Mouse (Mus musculus) liver, postnatal 0 days (tissue): ENCODE measurements at regions not wholly inside any gene's neighbourhood (a gene's known extent, or its start where the extent isn't known, plus 50 kb on each side); places are given as distances from the start of the nearest gene placed in this dataset.

Experiments
- CTCF ChIP-seq: sonication (generic); IDR thresholded peaks from 2 replicates; pipeline ENCODE4 v1.5.1; 2016; ENCODE audit warnings: antibody characterized with exemption, low read depth
- EP300 ChIP-seq: IDR thresholded peaks from 2 replicates; pipeline ENCODE4 v1.6.1; 2016; ENCODE audit warnings: antibody characterized with exemption, low read depth, mild to moderate bottlenecking

DNA sequence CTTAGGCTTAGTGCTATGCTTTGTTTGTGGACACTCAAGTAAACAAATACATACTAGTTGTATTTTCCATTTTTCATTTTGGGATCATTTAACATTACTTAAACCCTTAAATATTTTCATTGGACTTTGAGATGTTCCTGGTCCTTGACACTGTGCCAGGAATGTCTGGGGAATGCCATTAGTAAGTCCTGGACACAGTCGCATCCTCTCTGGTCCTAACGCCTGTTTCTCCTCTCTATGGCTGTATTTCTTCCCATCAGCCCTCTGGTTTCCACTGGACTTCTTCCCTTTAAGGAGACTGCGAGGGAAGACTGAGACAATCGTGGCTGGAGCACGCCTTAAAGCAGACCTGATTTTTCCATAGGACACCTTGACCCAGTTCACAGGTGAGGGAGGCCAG is 96.8 kb upstream of the Galnt15 start:
- TF ChIP-seq CTCF (no peak), EP300 (no peak)
